Mouse (Mus musculus) forebrain, embryonic 14.5 days (tissue): Measurements from ENCODE around the gene Prss57. TPM values are rescaled to one million over a fixed set of nuclear protein-coding genes. Genes with fewer than 3 reads are reported as not detected.

Experiments
- ATAC-seq: fragments of 200-750 bp; cut with Nextera tagmentation; 2 replicates; pipeline ENCODE4 v1.8.0; 2017; ENCODE audit warnings: mild to moderate bottlenecking, moderate library complexity
- DNase-seq: peaks from one replicate; pipeline ENCODE4 v3.0.0-alpha.2; 2015; ENCODE audit warnings: low spot score
- H3K27ac ChIP-seq: fragments of 300-500 bp; sonication (generic); 2 replicates; pipeline ENCODE4 v1.5.1; 2014; ENCODE audit warnings: low read depth, mild to moderate bottlenecking, control low read depth, low read length, moderate library complexity
- H3K27me3 ChIP-seq: fragments of 300-500 bp; sonication (generic); replicated peaks from 2 replicates; pipeline ENCODE4 v1.6.1; 2014; ENCODE audit warnings: low read length, control low read depth, mixed read lengths; ENCODE audit not compliant: control insufficient read depth, insufficient read depth
- H3K36me3 ChIP-seq: fragments of 300-500 bp; sonication (generic); 2 replicates; pipeline ENCODE4 v1.6.1; 2014; ENCODE audit warnings: low read length, control low read depth; ENCODE audit not compliant: control insufficient read depth, insufficient read depth
- H3K4me1 ChIP-seq: fragments of 300-500 bp; sonication (generic); 2 replicates; pipeline ENCODE4 v1.6.1; 2014; ENCODE audit warnings: antibody characterized with exemption, low read length, control low read depth; ENCODE audit not compliant: control insufficient read depth, insufficient read depth
- H3K4me2 ChIP-seq: fragments of 300-500 bp; sonication (generic); 2 replicates; pipeline ENCODE4 v1.6.1; 2014; ENCODE audit warnings: mild to moderate bottlenecking, control low read depth, low read length
- H3K4me3 ChIP-seq: fragments of 300-500 bp; sonication (generic); 2 replicates; pipeline ENCODE4 v1.5.1; 2014; ENCODE audit warnings: low read depth, low read length, control low read depth
- H3K9ac ChIP-seq: fragments of 300-500 bp; sonication (generic); 2 replicates; pipeline ENCODE4 v1.6.1; 2014; ENCODE audit warnings: mild to moderate bottlenecking, low read length, control low read depth, moderate library complexity
- H3K9me3 ChIP-seq: fragments of 300-500 bp; sonication (generic); replicated peaks from 2 replicates; pipeline ENCODE4 v1.6.1; 2016; ENCODE audit warnings: low read length, control low read depth, mixed read lengths; ENCODE audit not compliant: control insufficient read depth
- WGBS: fragments of 180-500 bp; shearing (Covaris S2); extraction: QIAGEN DNeasy Blood & Tissue Kit; methylation state at CpG from one replicate; pipeline ENCODE4 v1.1.7; 2014; 5-methylcytosine and 5-hydroxymethylcytosine counted together
- polyA plus RNA-seq: library from polyadenylated mRNA; unstranded; fragments of >200 nt; fragmentation: Nextera tagmentation; extraction: Ambion mirVana; gene quantifications from 2 replicates; pipeline ENCODE4 v1.2.1, GENCODE M21; 2014

Prss57 gene
- polyA plus RNA-seq, 1 experiment from 2014 or later = 0.37 TPM

DNA sequence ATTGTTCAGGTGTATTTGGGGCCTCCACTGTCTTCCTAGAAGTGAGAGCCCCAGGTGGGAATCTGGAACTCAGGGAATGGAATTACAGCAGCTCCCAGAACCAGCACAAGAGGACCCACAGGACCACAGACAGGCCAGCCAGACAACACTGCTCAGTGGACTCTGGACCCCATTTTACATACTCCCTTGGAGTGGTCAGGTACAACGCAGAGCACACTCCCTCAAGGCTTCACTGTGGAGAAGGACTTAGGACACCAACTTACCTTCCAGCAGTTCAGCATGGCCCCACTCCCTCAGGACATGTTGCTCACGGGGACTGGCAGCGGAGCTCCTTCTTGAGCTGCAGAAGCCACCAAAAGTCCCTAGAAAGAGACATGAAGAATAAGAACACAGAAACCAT is 45.4 kb downstream of the Prss57 start:
- Histone ChIP-seq H3K4me3 (peak overlapping the region; percentile 41; the same call in 1 of the 2 replicates), H3K9ac (no peak overlapping the region), H3K4me2 (peak overlapping the region; percentile 56; the same call in 1 of the 2 replicates), H3K9me3 (no peaks in the 10 kb centered on the region), H3K27ac (no peak overlapping the region), H3K4me1 (no peaks in the 10 kb centered on the region; the same call in 1 of the 2 replicates), H3K36me3 (peaks cover 41% of the 10 kb centered on the region), H3K27me3 (no peaks in the 10 kb centered on the region)
- WGBS = 87% methylated on average over 3 of the region's 3 CpGs
- ATAC-seq = no peak
- DNase-seq = no peak

DNA sequence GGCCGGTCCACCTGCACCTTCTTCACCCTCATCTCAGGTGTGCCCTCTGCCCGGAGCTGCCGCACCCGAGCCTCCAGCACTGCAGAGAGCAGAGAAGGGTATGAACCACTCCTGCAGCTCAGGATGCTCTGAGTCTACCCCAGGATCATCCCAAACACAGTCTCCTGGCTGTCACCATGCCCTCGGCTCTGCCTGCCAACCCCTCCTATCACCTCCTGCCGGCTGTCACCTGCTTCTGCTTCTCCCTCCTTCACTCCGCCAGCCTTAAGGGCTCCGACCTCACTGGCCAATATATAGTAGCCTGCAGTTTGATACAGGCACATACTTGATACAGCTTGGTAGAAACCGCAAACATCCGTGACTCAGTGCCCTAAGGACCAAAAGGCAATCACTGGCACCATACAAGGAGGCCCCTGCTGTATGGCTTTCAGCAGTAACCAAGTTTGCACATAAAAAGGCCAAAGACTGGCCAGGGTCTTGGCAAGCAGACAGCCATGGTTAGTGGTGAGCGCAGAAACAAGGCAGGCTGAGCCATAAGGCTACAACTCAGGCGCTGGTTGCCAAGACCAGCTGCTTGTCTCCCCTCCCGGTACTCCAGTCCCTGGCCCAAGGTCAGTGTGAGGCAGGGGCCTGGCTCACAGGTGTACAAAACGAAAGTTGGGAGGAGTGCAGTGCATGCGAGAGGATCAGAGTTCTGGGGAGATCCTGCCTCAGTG is 47.0 kb downstream of the Prss57 start:
- no peak overlapping the region for H3K4me3 ChIP-seq
- ATAC-seq (no peak), DNase-seq (no peak)
- H3K9ac ChIP-seq = no peak overlapping the region
- peaks cover 57% of the 10 kb centered on the region for H3K36me3 ChIP-seq
- no peaks in the 10 kb centered on the region; the same call in 1 of the 2 replicates for H3K4me1 ChIP-seq
- WGBS = 96% methylated on average over 15 of the region's 15 CpGs
- H3K4me2 ChIP-seq = no peak overlapping the region
- no peak overlapping the region for H3K27ac ChIP-seq
- H3K27me3 ChIP-seq = no peaks in the 10 kb centered on the region
- peaks cover 13% of the 10 kb centered on the region for H3K9me3 ChIP-seq

DNA sequence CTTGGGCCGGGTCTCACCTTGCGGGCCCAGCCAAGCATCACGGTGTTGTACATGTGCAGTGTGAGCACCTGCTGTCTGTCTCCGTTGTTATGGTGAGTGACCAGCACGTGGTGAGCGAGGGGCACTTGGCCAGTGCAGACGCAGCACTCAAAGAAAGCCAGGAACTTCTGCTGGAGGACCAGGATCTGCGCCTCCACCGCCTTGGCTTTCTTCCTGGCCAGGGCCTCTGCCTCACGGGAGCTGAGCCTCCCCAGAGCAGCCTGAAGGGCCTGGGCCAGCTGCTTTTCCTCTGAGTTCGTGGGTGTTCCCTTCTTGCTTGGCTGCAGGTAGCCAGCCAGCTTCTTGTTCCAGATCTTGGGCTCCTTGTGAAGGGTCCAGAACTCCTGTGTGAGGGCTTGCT is 47.6 kb downstream of the Prss57 start:
- ATAC-seq (no peak), DNase-seq (no peak)
- Histone ChIP-seq H3K36me3 (peaks cover 64% of the 10 kb centered on the region), H3K4me1 (no peaks in the 10 kb centered on the region; the same call in 1 of the 2 replicates), H3K27ac (no peak overlapping the region), H3K4me3 (no peak overlapping the region), H3K9me3 (peaks cover 17% of the 10 kb centered on the region), H3K9ac (no peak overlapping the region), H3K4me2 (no peak overlapping the region), H3K27me3 (no peaks in the 10 kb centered on the region)
- 91% methylated on average over 11 of the region's 11 CpGs for WGBS

DNA sequence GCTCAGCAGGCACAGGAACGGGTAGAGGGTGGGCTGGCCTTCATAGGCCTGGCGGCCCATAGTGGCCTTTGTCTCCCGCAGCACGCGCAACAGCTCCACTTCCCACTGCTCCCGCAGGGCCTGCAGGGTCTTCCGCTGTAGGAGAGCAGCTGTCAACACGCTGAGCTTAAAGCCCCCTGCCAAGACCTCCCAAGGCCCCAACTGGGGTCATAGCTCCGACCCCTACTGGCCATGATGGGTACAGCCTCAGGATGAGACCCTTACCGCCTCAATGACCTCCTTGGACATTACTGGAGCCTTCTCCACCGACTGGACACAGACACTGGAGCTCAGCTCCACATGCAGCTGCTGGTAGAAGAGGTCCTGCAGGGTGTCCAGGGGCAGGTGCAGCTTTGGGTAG is 49.9 kb downstream of the Prss57 start:
- DNase-seq (no peak), ATAC-seq (no peak)
- H3K36me3 ChIP-seq = peaks cover 86% of the 10 kb centered on the region
- 50% methylated on average over 11 of the region's 11 CpGs for WGBS
- H3K27ac ChIP-seq = no peak overlapping the region
- H3K27me3 ChIP-seq = 0 out of 2 replicates have a peak, but pooled peaks cover under 1% of the 10 kb centered on the region
- peaks cover 19% of the 10 kb centered on the region for H3K9me3 ChIP-seq
- H3K4me1 ChIP-seq = no peaks in the 10 kb centered on the region; the same call in 1 of the 2 replicates
- H3K9ac ChIP-seq = no peak overlapping the region
- no peak overlapping the region for H3K4me2 ChIP-seq
- no peak overlapping the region for H3K4me3 ChIP-seq

DNA sequence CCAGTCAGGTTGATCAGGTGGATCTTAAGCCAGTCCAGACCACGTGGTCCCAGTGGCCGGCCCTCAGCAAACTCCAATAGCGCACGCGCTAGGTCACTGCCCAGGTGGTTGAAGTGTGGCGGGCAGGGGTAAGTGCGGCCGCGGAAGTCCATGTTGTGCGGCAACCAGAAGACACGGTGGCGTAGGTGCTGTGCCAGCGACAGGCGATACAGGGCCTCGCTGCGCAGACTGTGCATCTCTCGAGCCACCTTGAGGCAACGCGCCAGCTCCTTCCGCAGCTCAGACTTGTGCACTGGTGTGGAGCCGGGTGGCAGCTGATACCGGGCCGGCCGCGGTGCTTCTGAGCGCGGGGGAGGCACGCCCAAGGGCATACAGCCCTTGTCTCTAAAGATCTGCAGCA is 51.5 kb downstream of the Prss57 start:
- H3K27ac ChIP-seq = no peak overlapping the region
- H3K9ac ChIP-seq = no peak overlapping the region
- no peak for DNase-seq
- no peak overlapping the region for H3K4me3 ChIP-seq
- peaks cover 19% of the 10 kb centered on the region for H3K9me3 ChIP-seq
- H3K36me3 ChIP-seq = peaks cover 98% of the 10 kb centered on the region
- WGBS = 97% methylated on average over 28 of the region's 28 CpGs
- H3K4me2 ChIP-seq = no peak overlapping the region
- ATAC-seq = no peak
- H3K4me1 ChIP-seq = no peaks in the 10 kb centered on the region
- H3K27me3 ChIP-seq = 0 out of 2 replicates have a peak, but pooled peaks cover 2% of the 10 kb centered on the region

DNA sequence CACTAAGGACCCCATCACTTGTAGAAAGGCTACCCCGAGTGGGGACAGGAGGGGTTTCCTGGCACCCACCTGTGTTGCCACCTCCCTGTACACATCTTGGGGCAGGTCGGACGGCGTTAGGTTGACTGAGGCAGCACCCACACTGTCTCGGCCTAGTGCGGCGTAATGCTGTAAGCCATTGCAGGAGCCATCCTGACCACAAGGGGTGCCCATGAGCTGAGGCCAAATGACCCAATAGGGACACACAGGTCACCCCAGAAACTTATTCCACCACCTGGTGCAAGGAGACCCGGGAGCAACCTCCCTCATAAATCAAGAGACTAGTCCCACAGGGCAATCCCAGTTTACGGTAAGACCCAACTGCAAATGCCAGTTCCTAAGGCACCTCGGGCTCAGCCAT is 52.5 kb downstream of the Prss57 start:
- no peak overlapping the region for H3K4me2 ChIP-seq

DNA sequence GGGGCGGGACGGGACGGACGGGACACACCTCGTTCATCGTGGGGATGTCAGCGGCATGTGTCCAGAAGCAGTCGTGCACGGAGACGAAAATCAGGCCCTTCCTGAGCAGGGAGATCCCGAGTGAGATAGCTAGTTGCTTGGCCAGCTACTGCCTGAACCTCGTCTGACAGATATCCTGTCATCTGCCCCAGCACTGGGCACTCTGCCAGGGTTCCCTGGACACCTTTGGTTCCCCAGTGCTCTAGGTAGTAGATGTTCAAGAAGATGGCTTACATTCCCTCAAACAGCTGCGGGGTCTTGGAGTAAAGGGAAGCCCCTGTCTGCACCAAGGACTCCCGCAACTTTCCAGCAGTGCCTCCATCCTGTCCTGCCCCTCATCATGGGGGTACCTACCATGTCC is 54.1 kb downstream of the Prss57 start:
- Histone ChIP-seq H3K9me3 (peaks cover 19% of the 10 kb centered on the region), H3K36me3 (peaks cover 80% of the 10 kb centered on the region), H3K4me3 (no peak overlapping the region), H3K27me3 (0 out of 2 replicates have a peak, but pooled peaks cover 2% of the 10 kb centered on the region), H3K9ac (no peak overlapping the region), H3K4me1 (no peaks in the 10 kb centered on the region), H3K27ac (no peak overlapping the region), H3K4me2 (no peak overlapping the region)
- 90% methylated on average over 14 of the region's 14 CpGs for WGBS
- DNase-seq (no peak), ATAC-seq (no peak)

More for the DNA sequence above, 52.5 kb downstream of the Prss57 start:
- Histone ChIP-seq H3K9ac (no peak overlapping the region), H3K27me3 (0 out of 2 replicates have a peak, but pooled peaks cover 2% of the 10 kb centered on the region), H3K27ac (no peak overlapping the region), H3K9me3 (peaks cover 19% of the 10 kb centered on the region), H3K36me3 (peaks cover 95% of the 10 kb centered on the region), H3K4me3 (no peak overlapping the region), H3K4me1 (no peaks in the 10 kb centered on the region)
- ATAC-seq (no peak), DNase-seq (no peak)
- 88% methylated on average over 10 of the region's 10 CpGs for WGBS

DNA sequence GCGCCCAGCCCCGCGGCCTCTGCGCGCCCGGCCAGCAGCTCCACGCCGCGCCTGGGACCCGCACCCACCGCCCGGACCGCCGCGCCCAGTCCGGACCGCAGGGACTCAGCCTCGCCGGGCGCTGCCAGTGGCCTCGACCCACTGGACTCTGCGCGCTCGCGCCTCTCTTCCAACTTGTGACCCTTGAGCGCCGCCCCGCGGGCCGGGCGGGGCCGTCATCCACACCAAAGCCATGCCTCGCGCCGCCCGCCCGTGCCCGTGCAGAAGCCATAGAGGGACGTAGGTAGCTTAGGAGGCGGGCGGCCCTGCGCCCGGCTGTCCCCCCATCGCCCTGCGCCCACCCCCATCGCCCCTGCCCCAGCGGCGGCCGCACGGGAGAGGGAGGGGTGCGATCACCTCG is 55.4 kb downstream of the Prss57 start:
- Histone ChIP-seq H3K9ac (no peak overlapping the region), H3K36me3 (peaks cover 67% of the 10 kb centered on the region), H3K9me3 (peaks cover 19% of the 10 kb centered on the region), H3K27ac (no peak overlapping the region), H3K27me3 (0 out of 2 replicates have a peak, but pooled peaks cover 2% of the 10 kb centered on the region), H3K4me2 (no peak overlapping the region), H3K4me3 (no peak overlapping the region), H3K4me1 (no peaks in the 10 kb centered on the region)
- 42% methylated on average over 52 of the region's 52 CpGs for WGBS
- ATAC-seq (no peak), DNase-seq (no peak)

DNA sequence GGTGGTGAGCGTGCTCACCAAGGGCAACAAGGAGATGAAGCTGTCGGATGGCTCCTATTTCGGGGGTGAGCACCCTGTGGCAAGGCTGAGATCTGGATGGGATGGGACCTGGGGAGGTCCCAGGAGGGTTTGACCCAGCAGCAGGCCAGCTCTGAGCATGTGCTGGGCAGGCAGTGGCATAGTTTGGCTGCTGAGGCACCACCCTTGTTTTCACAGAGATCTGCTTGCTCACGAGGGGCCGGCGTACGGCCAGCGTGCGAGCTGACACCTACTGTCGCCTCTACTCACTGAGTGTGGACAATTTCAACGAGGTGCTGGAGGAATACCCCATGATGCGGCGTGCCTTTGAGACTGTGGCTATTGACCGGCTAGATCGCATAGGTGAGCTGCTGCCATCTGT is 56.9 kb downstream of the Prss57 start:
- no peak for ATAC-seq
- 91% methylated on average over 15 of the region's 15 CpGs for WGBS

More for the DNA sequence above, 56.9 kb downstream of the Prss57 start:
- Histone ChIP-seq H3K27ac (no peak overlapping the region), H3K9me3 (peaks cover 6% of the 10 kb centered on the region), H3K4me3 (no peak overlapping the region), H3K4me2 (no peak overlapping the region), H3K4me1 (no peaks in the 10 kb centered on the region), H3K9ac (no peak overlapping the region), H3K27me3 (0 out of 2 replicates have a peak, but pooled peaks cover 2% of the 10 kb centered on the region), H3K36me3 (peaks cover 52% of the 10 kb centered on the region)
- no peak for DNase-seq
